Mouse (Mus musculus) limb, embryonic 11.5 days (tissue): Measurements from ENCODE around the gene Krtcap3. TPM values are rescaled to one million over a fixed set of nuclear protein-coding genes. Genes with fewer than 3 reads are reported as not detected.
A peak's percentile ranks its signal among the peaks of the same experiment; 100 is the strongest.

Experiments used
- ATAC-seq: fragments of 200-750 bp; cut with Nextera tagmentation; 2 replicates; pipeline ENCODE4 v1.8.0; 2017; ENCODE audit warnings: low read depth; ENCODE audit not compliant: insufficient number of reproducible peaks, low FRiP score, low TSS enrichment
- DNase-seq: peaks from one replicate; pipeline ENCODE4 v3.0.0-alpha.2; 2015; ENCODE audit warnings: low spot score
- H3K27ac ChIP-seq: fragments of 300-500 bp; sonication (generic); replicated peaks from 2 replicates; pipeline ENCODE4 v1.5.1; 2014; ENCODE audit warnings: low read depth, mild to moderate bottlenecking, low read length
- H3K27me3 ChIP-seq: fragments of 300-500 bp; sonication (generic); 2 replicates; pipeline ENCODE4 v1.6.1; 2014; ENCODE audit warnings: mild to moderate bottlenecking, low read length, mixed read lengths; ENCODE audit not compliant: control insufficient read depth, insufficient read depth
- H3K36me3 ChIP-seq: fragments of 300-500 bp; sonication (generic); 2 replicates; pipeline ENCODE4 v1.6.1; 2014; ENCODE audit warnings: mild to moderate bottlenecking, low read length, moderate library complexity, mixed read lengths; ENCODE audit not compliant: control insufficient read depth, insufficient read depth
- H3K4me1 ChIP-seq: fragments of 300-500 bp; sonication (generic); 2 replicates; pipeline ENCODE4 v1.6.1; 2014; ENCODE audit warnings: low read length, mixed read lengths; ENCODE audit not compliant: control insufficient read depth, insufficient read depth
- H3K4me2 ChIP-seq: fragments of 300-500 bp; sonication (generic); 2 replicates; pipeline ENCODE4 v1.6.1; 2014; ENCODE audit warnings: low read depth, mild to moderate bottlenecking, moderate library complexity; ENCODE audit not compliant: severe bottlenecking
- H3K4me3 ChIP-seq: fragments of 300-500 bp; sonication (generic); 2 replicates; pipeline ENCODE4 v1.5.1; 2014; ENCODE audit warnings: low read depth, low read length
- H3K9ac ChIP-seq: fragments of 300-500 bp; sonication (generic); 2 replicates; pipeline ENCODE4 v1.6.1; 2014; ENCODE audit warnings: mild to moderate bottlenecking, low read length
- H3K9me3 ChIP-seq: fragments of 300-500 bp; sonication (generic); 2 replicates; pipeline ENCODE4 v1.6.1; 2016; ENCODE audit warnings: low read length; ENCODE audit not compliant: control insufficient read depth
- WGBS: fragments of 180-500 bp; shearing (Covaris S2); extraction: QIAGEN DNeasy Blood & Tissue Kit; methylation state at CpG from one replicate; pipeline ENCODE4 v1.1.7; 2014; 5-methylcytosine and 5-hydroxymethylcytosine counted together
- polyA plus RNA-seq: library from polyadenylated mRNA; unstranded; fragments of >200 nt; fragmentation: Nextera tagmentation; extraction: Ambion mirVana; gene quantifications from 2 replicates; pipeline ENCODE4 v1.2.1, GENCODE M21; 2014

Krtcap3 gene
- polyA plus RNA-seq, 1 experiment from 2014 or later = 23.3 TPM

DNA sequence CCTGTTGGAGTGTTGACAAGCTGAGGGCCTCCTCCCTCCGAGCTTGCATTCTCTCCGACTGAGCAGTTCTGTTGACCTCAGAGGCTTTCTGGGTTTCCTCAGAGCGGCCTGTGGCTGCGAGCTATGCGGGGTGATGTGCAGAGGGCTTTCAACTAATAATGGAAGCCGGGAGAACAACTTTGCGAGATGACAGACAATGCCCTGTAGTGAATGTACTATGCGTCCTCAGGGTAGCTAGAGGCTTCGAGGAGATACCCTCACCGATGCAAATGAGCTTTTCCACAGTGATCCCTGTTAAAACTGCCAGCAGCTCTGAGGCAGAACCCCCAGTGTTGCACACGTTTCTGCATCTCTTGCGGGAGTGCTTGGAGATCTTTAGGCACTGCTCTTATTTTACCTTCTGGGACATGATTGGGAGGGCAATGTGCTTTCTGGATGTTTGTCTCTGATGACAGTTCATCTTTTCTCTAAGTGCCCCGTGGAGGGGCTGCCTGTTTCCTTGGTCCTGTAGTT, 9.9 kb upstream of the Krtcap3 start:
- DNase-seq (no peak), ATAC-seq (no peak; the same call in 1 of the 2 replicates)
- peak overlapping the region; percentile 69 for H3K4me2 ChIP-seq
- H3K9ac ChIP-seq = peak overlapping the region; percentile 83
- H3K27ac ChIP-seq = no peak overlapping the region
- peaks cover 6% of the 10 kb centered on the region for H3K36me3 ChIP-seq
- no peaks in the 10 kb centered on the region for H3K9me3 ChIP-seq
- no peaks in the 10 kb centered on the region for H3K27me3 ChIP-seq
- peaks cover 5% of the 10 kb centered on the region; the same call in 1 of the 2 replicates for H3K4me1 ChIP-seq
- peak overlapping the region; percentile 96 for H3K4me3 ChIP-seq
- 2% methylated on average over 13 of the region's 13 CpGs for WGBS

DNA sequence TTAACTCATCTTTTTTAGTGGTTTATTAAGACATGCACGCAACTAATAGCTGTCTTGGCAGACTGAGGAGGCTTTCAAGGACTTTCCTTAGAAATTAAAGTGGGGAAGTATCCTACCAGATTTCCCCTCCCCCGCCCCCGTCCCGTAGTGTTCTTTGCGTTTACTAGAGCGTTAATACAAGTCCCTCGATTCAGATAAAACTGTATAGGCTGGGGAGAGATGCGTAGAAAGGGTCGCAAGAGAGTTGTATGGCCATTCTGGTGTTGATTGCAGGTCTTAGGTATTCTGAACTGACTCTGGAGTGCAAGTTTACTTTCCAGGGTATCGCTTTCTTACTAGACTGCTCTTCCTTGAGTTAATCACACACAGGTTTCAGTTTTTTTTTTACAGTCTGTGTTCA, 9.3 kb upstream of the Krtcap3 start:
- peak overlapping the region; percentile 96 for H3K4me3 ChIP-seq
- peak overlapping the region; percentile 69 for H3K4me2 ChIP-seq
- ATAC-seq = no peak

DNA sequence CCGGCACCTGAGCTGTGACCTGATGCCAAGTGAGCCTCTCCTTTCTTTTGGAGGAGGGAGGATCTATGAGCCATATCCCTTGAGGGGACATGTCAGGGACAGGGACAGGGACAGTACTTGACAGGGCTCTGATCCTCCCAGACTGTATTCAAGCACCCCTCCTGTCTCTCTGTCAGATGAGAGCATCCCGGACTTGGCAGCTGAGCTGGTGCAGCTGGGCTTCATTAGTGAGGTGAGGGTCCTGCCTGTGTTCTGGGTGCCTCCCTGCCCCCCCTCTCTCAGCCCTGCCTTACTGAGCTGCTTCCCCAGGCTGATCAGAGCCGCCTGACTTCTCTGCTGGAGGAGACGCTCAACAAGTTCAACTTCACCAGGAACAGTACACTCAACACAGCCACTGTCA, 775 bp upstream of the Krtcap3 start:
- WGBS = 48% methylated on average over 4 of the region's 4 CpGs
- no peaks in the 10 kb centered on the region for H3K27me3 ChIP-seq
- no peak overlapping the region for H3K4me3 ChIP-seq
- DNase-seq (no peak), ATAC-seq (peak; percentile 14; the same call in 1 of the 2 replicates)
- no peak overlapping the region for H3K27ac ChIP-seq
- H3K4me2 ChIP-seq = no peak overlapping the region
- H3K9me3 ChIP-seq = no peaks in the 10 kb centered on the region
- H3K4me1 ChIP-seq = peaks cover 25% of the 10 kb centered on the region
- H3K36me3 ChIP-seq = peaks cover 25% of the 10 kb centered on the region
- no peak overlapping the region; the same call in 1 of the 2 replicates for H3K9ac ChIP-seq

More for the DNA sequence above, 9.3 kb upstream of the Krtcap3 start:
- WGBS = 39% methylated on average over 10 of the region's 10 CpGs
- Histone ChIP-seq H3K9me3 (no peaks in the 10 kb centered on the region), H3K4me1 (peaks cover 5% of the 10 kb centered on the region; the same call in 1 of the 2 replicates), H3K9ac (no peak overlapping the region), H3K27me3 (no peaks in the 10 kb centered on the region), H3K27ac (no peak overlapping the region), H3K36me3 (peaks cover 8% of the 10 kb centered on the region)
- DNase-seq = no peak

DNA sequence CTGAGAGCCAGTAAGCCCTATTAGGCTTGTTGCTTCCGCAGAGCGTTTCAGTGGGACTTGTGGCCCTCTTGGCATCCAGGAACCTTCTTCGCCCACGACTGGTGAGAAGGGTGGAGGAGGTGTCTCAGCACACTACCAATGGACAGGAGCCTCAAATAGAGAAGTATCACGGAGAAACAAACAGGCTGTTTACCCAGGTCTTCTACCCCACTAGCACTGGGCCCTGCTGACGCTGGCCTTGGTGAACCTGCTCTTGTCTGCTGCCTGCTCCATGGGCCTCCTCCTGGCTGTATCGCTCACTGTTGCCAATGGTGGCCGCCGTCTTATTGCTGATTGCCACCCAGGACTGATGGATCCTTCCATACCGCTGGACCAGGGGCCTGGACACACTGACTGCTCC, 660 bp downstream of the Krtcap3 start:
- no peak for ATAC-seq
- WGBS = 39% methylated on average over 10 of the region's 10 CpGs
- H3K9ac ChIP-seq = peak overlapping the region; percentile 58

DNA sequence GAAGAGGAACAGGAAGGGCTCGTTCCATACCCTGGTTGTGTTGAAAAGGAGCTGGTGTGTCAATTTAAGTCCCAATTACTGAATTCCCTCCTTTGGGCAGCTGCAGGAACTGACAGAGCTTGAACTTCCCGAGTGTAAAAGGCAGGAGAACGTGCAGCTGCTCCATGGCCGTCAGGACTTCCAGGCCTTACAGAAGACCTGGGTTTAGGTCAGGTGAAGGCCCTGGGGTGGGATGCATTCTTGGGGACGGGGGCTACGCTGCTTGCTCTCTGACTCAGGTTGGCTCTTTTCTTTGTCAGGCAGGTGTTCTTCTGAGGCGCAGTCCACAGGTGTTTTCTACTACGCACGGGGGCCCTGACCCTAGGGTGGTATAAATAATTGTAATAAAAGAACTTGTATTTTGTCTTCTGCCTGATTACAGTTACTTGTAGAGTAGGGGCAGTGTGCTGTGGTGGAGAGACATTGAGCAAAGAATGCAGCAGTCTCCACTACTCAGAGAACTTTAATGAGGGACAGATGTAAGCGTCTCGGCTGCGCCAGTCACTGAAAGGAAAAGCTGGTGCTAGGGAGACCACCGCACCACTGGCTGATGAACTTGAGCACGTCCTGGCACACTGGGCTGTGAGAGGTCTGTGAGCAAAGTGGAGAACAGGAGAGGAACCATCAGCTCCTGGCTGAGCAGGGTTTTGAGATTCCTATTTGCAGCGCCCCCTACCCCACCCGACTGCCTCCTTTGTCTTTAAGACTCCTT, 1.5 kb downstream of the Krtcap3 start:
- no peak overlapping the region for H3K4me3 ChIP-seq
- 55% methylated on average over 16 of the region's 16 CpGs for WGBS
- H3K9ac ChIP-seq = peak overlapping the region; percentile 1; the same call in 1 of the 2 replicates
- DNase-seq (peak; percentile 67), ATAC-seq (no peak)
- H3K27me3 ChIP-seq = no peaks in the 10 kb centered on the region
- H3K4me1 ChIP-seq = peaks cover 25% of the 10 kb centered on the region
- peak overlapping the region; percentile 69 for H3K4me2 ChIP-seq
- peaks cover 20% of the 10 kb centered on the region for H3K36me3 ChIP-seq
- H3K9me3 ChIP-seq = no peaks in the 10 kb centered on the region
- H3K27ac ChIP-seq = peak overlapping the region; percentile 68

More for the DNA sequence above, 660 bp downstream of the Krtcap3 start:
- no peaks in the 10 kb centered on the region for H3K27me3 ChIP-seq
- peaks cover 20% of the 10 kb centered on the region for H3K36me3 ChIP-seq
- H3K4me1 ChIP-seq = peaks cover 25% of the 10 kb centered on the region
- no peaks in the 10 kb centered on the region for H3K9me3 ChIP-seq
- peak overlapping the region; percentile 40 for H3K4me3 ChIP-seq
- no peak overlapping the region for H3K27ac ChIP-seq
- peak; percentile 48 for DNase-seq
- peak overlapping the region; percentile 69 for H3K4me2 ChIP-seq

DNA sequence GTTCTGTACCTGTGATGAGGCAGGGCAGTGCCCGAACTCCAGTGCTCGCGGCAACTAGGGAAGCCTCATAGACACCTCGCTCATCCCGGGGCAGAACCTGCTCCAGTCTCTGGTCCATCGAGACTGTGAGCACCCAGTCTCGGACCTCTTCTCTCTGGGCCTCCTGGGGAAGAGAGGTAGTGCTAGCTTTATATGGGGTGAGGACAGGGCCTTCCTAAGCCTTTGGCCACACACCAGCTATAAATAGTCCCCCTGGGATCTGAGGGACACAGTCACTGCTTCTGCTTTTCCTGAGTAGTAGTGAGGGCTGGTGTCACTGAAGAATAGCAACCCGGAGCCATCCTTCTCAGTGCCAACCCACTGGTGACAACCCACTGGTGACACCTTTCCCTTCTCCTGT, 2.3 kb downstream of the Krtcap3 start:
- Histone ChIP-seq H3K27me3 (no peaks in the 10 kb centered on the region), H3K27ac (no peak overlapping the region), H3K4me1 (peaks cover 25% of the 10 kb centered on the region), H3K4me3 (no peak overlapping the region), H3K9ac (no peak overlapping the region), H3K9me3 (no peaks in the 10 kb centered on the region), H3K4me2 (no peak overlapping the region; the same call in 1 of the 2 replicates), H3K36me3 (peaks cover 20% of the 10 kb centered on the region)
- 94% methylated on average over 8 of the region's 8 CpGs for WGBS
- DNase-seq = no peak
- no peak for ATAC-seq

DNA sequence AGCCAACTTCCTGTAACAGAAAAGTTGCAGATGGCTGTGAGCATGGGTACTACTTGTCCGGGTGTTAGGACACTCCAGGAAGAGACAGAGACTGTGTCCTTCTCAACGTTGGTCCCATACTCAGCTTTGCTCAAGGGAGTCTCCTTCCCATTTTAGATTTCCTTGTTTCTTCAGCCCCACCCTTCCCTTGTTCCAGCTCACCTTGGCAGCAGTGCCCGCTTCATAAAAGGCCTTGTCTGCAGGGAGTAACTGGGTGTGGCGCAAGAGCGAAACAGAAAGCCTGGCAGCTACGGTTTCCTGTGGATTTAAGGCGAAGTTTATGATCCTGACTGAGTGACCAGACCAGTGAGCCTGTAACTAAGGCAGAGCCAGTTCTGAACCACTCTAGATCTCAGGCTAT, 3.0 kb downstream of the Krtcap3 start:
- 86% methylated on average over 7 of the region's 7 CpGs for WGBS
- Histone ChIP-seq H3K27ac (no peak overlapping the region), H3K4me2 (no peak overlapping the region), H3K4me1 (peaks cover 25% of the 10 kb centered on the region), H3K4me3 (no peak overlapping the region), H3K9me3 (no peaks in the 10 kb centered on the region), H3K27me3 (no peaks in the 10 kb centered on the region), H3K9ac (no peak overlapping the region), H3K36me3 (peaks cover 18% of the 10 kb centered on the region)
- DNase-seq (no peak), ATAC-seq (no peak)

DNA sequence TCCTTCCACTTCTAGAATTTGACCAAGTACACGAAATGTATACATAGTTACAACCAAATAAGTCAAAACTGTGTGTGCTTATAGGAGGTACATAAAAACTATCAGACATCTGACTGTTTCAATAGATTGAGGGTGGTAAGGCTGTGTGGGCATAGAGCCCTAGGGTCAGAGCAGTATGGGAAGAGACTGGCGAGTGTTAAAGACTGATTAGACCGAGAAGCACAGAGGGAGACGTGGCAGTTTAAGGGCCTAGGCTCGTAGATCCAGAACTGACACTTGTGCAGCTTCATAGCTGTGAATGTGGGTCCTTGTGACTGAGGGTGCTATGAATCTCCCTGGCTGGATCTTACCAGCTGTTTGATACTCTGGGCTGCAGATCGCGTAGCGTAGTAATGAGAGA, 3.4 kb downstream of the Krtcap3 start:
- Histone ChIP-seq H3K27me3 (no peaks in the 10 kb centered on the region), H3K36me3 (peaks cover 20% of the 10 kb centered on the region), H3K4me3 (no peak overlapping the region), H3K4me1 (peaks cover 25% of the 10 kb centered on the region), H3K9ac (no peak overlapping the region), H3K9me3 (no peaks in the 10 kb centered on the region), H3K4me2 (no peak overlapping the region), H3K27ac (no peak overlapping the region)
- DNase-seq (no peak), ATAC-seq (no peak)
- WGBS = 85% methylated on average over 8 of the region's 8 CpGs
